Mouse (Mus musculus) left cerebral cortex, adult 8-10 months (tissue): ENCODE results near the gene Gm49361. TPM values are rescaled to one million over a fixed set of nuclear protein-coding genes. Genes with fewer than 3 reads are reported as not detected.
"Not testable (repeated sequence)": the region's sequence is repeated elsewhere in the genome, so short reads cannot be mapped to it uniquely, and the experiment has no call there.

Source experiments
- DNase-seq, 2 experiments: peaks; one replicate each; pipeline ENCODE4 v3.0.0; 2022; ENCODE audit warnings: low spot score in 2 of 2
- total RNA-seq, 4 experiments: library from RNA; stranded (reverse); gene quantifications; 2 replicates each; pipeline ENCODE4 v1.2.4; 2022

The Gm49361 gene
- total RNA-seq: 1 to 10 TPM in 1 of 4 experiments, not detected in 3; 1.0 TPM

GRCm38 (mm10) chr14:57746001-57746771, at the start of gene Gm49361:
Gene Gm49361 (minus strand): TSS chr14:57746103.
- DNase-seq: peak; percentile 64 to 71

GRCm38 (mm10) chr14:57791171-57791570, 45.3 kb upstream of the Gm49361 start:
- no peak for DNase-seq

GRCm38 (mm10) chr14:57789759-57790158, 43.9 kb upstream of the Gm49361 start:
- no peak for DNase-seq

GRCm38 (mm10) chr14:57789311-57789710, 43.4 kb upstream of the Gm49361 start:
- DNase-seq: no peak

GRCm38 (mm10) chr14:57787406-57787805, 41.5 kb upstream of the Gm49361 start:
- no peak for DNase-seq

GRCm38 (mm10) chr14:57772157-57772815, 26.4 kb upstream of the Gm49361 start:
- no peak for DNase-seq

- no peak for DNase-seq
Measured at GRCm38 (mm10) chr14:57769102-57769501, 23.2 kb upstream of the Gm49361 start.

- DNase-seq: no peak
Measured at GRCm38 (mm10) chr14:57760447-57761412, 14.8 kb upstream of the Gm49361 start.

- no peak for DNase-seq
Measured at GRCm38 (mm10) chr14:57758237-57758636, 12.3 kb upstream of the Gm49361 start, which contains the start of gene Lats2. Gene Lats2 (minus strand): TSS chr14:57758388.

- DNase-seq: no peak
Measured at GRCm38 (mm10) chr14:57756094-57756493, 10.2 kb upstream of the Gm49361 start.

GRCm38 (mm10) chr14:57755661-57756060, 9.8 kb upstream of the Gm49361 start:
- no peak for DNase-seq

GRCm38 (mm10) chr14:57753351-57753992, 7.6 kb upstream of the Gm49361 start:
- no peak for DNase-seq

GRCm38 (mm10) chr14:57751006-57751405, 5.1 kb upstream of the Gm49361 start:
- not testable (repeated sequence) for DNase-seq

- no peak for DNase-seq
Measured at GRCm38 (mm10) chr14:57749501-57749900, 3.6 kb upstream of the Gm49361 start.

GRCm38 (mm10) chr14:57745291-57745969, 473 bp downstream of the Gm49361 start:
- DNase-seq: peak in 1 of 2 experiments; percentile 22

GRCm38 (mm10) chr14:57744547-57744946, 1.4 kb downstream of the Gm49361 start:
- no peak for DNase-seq

GRCm38 (mm10) chr14:57740651-57741050, 5.3 kb downstream of the Gm49361 start:
- DNase-seq: no peak

GRCm38 (mm10) chr14:57737089-57737488, 8.8 kb downstream of the Gm49361 start:
- DNase-seq: no peak

GRCm38 (mm10) chr14:57736141-57736540, 9.8 kb downstream of the Gm49361 start:
- DNase-seq: no peak

GRCm38 (mm10) chr14:57732668-57733293, 13.1 kb downstream of the Gm49361 start:
- DNase-seq: no peak
